In genomic region chr7:144180885-144181284, GRCm38 (mm10) we compare ENCODE assay signal across 9 mouse cellular contexts.
A peak's percentile ranks its signal among the peaks of the same experiment; 100 is the strongest.
DNase-seq lines count a peak whose midpoint lies in the region; ATAC-seq and TF ChIP-seq lines count a peak whose summit lies in the region.
"Had no signal": no experiment of that assay in that cellular context is flagged by ENCODE, and none has a peak within 500 bp of the region (broad histone marks: within the 10 kb centered on the region; RNA-seq: fewer than 3 reads in every experiment).

No protein-coding gene starts in this region.

- no peak overlapping the region for H3K4me2 ChIP-seq in midbrain, embryonic 13.5 days (replicated peaks)
- H3K4me2 ChIP-seq: lung, embryonic 15.5 days had no signal

- DNase-seq in heart, adult 18-20 months = peak; percentile 30 to 61
- DNase-seq in heart, adult 8-10 months (ENCODE audit: low spot score) = no peak
- peak; percentile 48 for DNase-seq in G1E (ENCODE audit: low spot score)
- peak; percentile 33 for DNase-seq in cerebellum, adult 9-10 months
- peak; percentile 38 to 57 for DNase-seq in left cerebral cortex, adult 8-10 months (ENCODE audit: low spot score in 2 of 2)
- DNase-seq in splenic B cell, adult 2 months (ENCODE audit: low read depth, low spot score) = peak; percentile 54

- H3K27me3 ChIP-seq in G1E (ENCODE audit: insufficient read depth, low read length) = peaks cover 2% of the 10 kb centered on the region; the same call in 1 of the 2 replicates
- H3K27me3 ChIP-seq in midbrain, embryonic 13.5 days = peaks cover 15% of the 10 kb centered on the region
- no peaks in the 10 kb centered on the region for H3K27me3 ChIP-seq in splenic B cell, adult 2 months (ENCODE audit: control insufficient read depth, insufficient read depth, low read length, poor library complexity, severe bottlenecking)

- H3K4me1 ChIP-seq in G1E (ENCODE audit: insufficient read depth, low read depth, low read length) = no peaks in the 10 kb centered on the region
- peaks cover 7% of the 10 kb centered on the region for H3K4me1 ChIP-seq in midbrain, embryonic 13.5 days (replicated peaks)

- H3K9me3 ChIP-seq in G1E (replicated peaks) = no peaks in the 10 kb centered on the region
- H3K9me3 ChIP-seq in midbrain, embryonic 13.5 days = no peaks in the 10 kb centered on the region
- H3K9me3 ChIP-seq: lung, embryonic 15.5 days had no signal

- no peak overlapping the region for H3K4me3 ChIP-seq in G1E (ENCODE audit: low read depth, low read length)
- no peak overlapping the region for H3K4me3 ChIP-seq in midbrain, embryonic 13.5 days (replicated peaks)
- H3K4me3 ChIP-seq: lung, embryonic 15.5 days had no signal

- peak; percentile 79 for TF ChIP-seq CTCF in G1E (IDR thresholded peaks at IDR 0.05; ENCODE audit: low read depth, low read length)

- WGBS in midbrain, embryonic 13.5 days = 17% methylated on average over 6 of the region's 6 CpGs

- no peak overlapping the region for H3K27ac ChIP-seq in midbrain, embryonic 13.5 days
- H3K27ac ChIP-seq: lung, embryonic 15.5 days had no signal

- no peak overlapping the region for H3K9ac ChIP-seq in midbrain, embryonic 13.5 days (replicated peaks)
- H3K9ac ChIP-seq: lung, embryonic 15.5 days had no signal

- no peaks in the 10 kb centered on the region for H3K36me3 ChIP-seq in G1E (replicated peaks)
- H3K36me3 ChIP-seq in midbrain, embryonic 13.5 days = no peaks in the 10 kb centered on the region
- no peaks in the 10 kb centered on the region for H3K36me3 ChIP-seq in splenic B cell, adult 2 months (ENCODE audit: control insufficient read depth, insufficient read depth, low read length, poor library complexity, severe bottlenecking)
- H3K36me3 ChIP-seq: lung, embryonic 15.5 days had no signal

- no peak for ATAC-seq in G1E (ENCODE audit: extremely low read depth, insufficient number of reproducible peaks, low FRiP score, poor library complexity, severe bottlenecking)
- peak; percentile 62 for ATAC-seq in granulocyte monocyte progenitor cell, adult 5-6 weeks (replicated peaks; ENCODE audit: poor library complexity, severe bottlenecking)
- peak; percentile 65; the same call in 1 of the 2 replicates for ATAC-seq in midbrain, embryonic 13.5 days
